Mouse (Mus musculus) hindbrain, embryonic 12.5 days (tissue): ENCODE data around the gene Rab6a. TPM values are rescaled to one million over a fixed set of nuclear protein-coding genes. Genes with fewer than 3 reads are reported as not detected.
"Not testable (repeated sequence)": the region's sequence is repeated elsewhere in the genome, so short reads cannot be mapped to it uniquely, and the experiment has no call there.

Experiments
- ATAC-seq: fragments of 200-750 bp; cut with Nextera tagmentation; 2 replicates; pipeline ENCODE4 v1.8.0; 2017; ENCODE audit warnings: moderate TSS enrichment; ENCODE audit not compliant: low FRiP score
- H3K27ac ChIP-seq: fragments of 300-500 bp; sonication (generic); 2 replicates; pipeline ENCODE4 v1.5.1; 2016; ENCODE audit warnings: mild to moderate bottlenecking
- H3K27me3 ChIP-seq: fragments of 300-500 bp; sonication (generic); 2 replicates; pipeline ENCODE4 v1.6.1; 2016; ENCODE audit warnings: mild to moderate bottlenecking
- H3K36me3 ChIP-seq: fragments of 300-500 bp; sonication (generic); 2 replicates; pipeline ENCODE4 v1.6.1; 2016; ENCODE audit warnings: mild to moderate bottlenecking
- H3K4me1 ChIP-seq: fragments of 300-500 bp; sonication (generic); 2 replicates; pipeline ENCODE4 v1.6.1; 2016
- H3K4me2 ChIP-seq: fragments of 300-500 bp; sonication (generic); replicated peaks from 2 replicates; pipeline ENCODE4 v1.6.1; 2016; ENCODE audit warnings: mild to moderate bottlenecking
- H3K4me3 ChIP-seq: fragments of 300-500 bp; sonication (generic); 2 replicates; pipeline ENCODE4 v1.5.1; 2016; ENCODE audit warnings: mild to moderate bottlenecking
- H3K9ac ChIP-seq: fragments of 300-500 bp; sonication (generic); 2 replicates; pipeline ENCODE4 v1.6.1; 2016; ENCODE audit warnings: mild to moderate bottlenecking, moderate library complexity
- H3K9me3 ChIP-seq: fragments of 300-500 bp; sonication (generic); replicated peaks from 2 replicates; pipeline ENCODE4 v1.6.1; 2016; ENCODE audit warnings: mild to moderate bottlenecking
- WGBS: fragments of 180-500 bp; shearing (Covaris S2); methylation state at CpG from one replicate; pipeline ENCODE4 v1.1.7; 2016; 5-methylcytosine and 5-hydroxymethylcytosine counted together
- polyA plus RNA-seq: library from polyadenylated mRNA; unstranded; fragments of >200 nt; fragmentation: Nextera tagmentation; extraction: Ambion mirVana; gene quantifications from 2 replicates; pipeline ENCODE4 v1.2.1, GENCODE M21; 2016

Rab6a gene
- 194 and 218 TPM in 2 replicates for polyA plus RNA-seq

DNA sequence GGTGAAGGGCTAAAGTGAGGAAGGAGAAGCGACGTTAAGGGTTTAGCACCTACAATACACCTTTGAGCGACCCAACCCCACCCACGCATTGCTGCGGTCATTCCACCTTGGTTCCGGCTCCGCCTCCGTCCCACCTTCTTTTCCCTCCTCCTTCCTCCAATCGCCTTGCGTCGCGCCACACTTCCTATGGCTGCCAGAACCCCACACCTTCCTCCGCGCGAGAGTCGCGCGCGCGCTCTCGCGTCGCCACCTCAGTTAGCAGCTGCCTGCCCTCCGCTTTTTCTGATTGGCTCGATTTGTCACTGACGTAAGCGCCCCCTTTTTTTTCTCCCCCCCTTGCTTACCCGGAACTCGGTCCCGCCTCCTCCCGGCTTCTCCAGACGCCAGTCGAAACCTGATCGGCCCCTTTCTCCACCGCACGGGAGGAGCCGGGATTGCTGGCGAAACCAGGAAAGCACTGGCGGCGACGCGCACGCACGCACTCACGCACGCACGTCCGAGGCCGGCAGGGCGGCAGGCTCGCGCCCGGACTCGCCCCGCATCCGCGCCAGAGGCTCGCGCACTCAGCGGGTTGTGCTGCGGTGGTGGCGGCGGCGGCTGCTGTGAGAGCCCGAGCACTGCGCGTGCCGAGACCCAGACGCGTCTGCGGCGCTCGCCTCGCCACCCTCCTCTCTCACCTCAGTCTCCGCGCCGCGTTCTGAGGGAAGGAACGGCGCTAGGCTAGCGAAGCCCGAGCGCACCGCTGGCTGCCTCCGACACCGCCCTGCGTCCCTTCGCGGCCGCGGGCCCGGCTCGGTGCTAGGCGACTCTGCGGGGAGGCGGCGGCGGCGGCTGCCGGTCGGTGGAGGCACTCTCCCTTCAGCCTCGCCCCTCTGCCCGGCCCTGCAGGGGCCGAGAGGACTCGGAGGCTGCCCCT lies at the start of gene Rab6a:
Rab6a (plus strand) TSS at position 197 of the 916 bp plus-strand sequence.
- Histone ChIP-seq H3K9me3 (no peaks in the 10 kb centered on the region), H3K9ac (peak within 1 kb of the TSS; percentile 99), H3K27me3 (no peaks in the 10 kb centered on the region; the same call in 1 of the 2 replicates), H3K36me3 (no peaks in the 10 kb centered on the region), H3K4me2 (peak within 1 kb of the TSS; percentile 57), H3K27ac (peak within 1 kb of the TSS; percentile 100), H3K4me1 (peaks cover 9% of the 10 kb centered on the region), H3K4me3 (peak within 1 kb of the TSS; percentile 98)
- peak; percentile 97 for ATAC-seq
- under 1% methylated on average over 100 of the region's 105 CpGs for WGBS

DNA sequence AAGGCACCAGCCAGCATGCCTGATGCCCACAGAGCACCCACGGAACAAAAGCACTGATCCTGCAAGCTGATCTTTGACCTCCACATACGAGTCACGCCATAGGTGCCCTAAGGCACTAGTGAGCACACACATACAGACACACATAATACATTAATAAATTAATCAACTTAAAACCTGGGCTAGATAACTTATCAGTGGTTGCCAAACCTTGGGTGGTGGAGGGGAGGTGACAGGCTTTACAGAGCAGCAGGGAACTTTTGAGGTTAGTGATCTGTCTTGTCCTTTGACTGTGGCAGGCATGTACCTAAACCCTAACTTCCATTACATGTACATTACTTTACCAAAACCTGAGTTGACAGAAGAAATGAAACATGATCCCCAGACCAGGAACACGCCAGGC lies 47.9 kb upstream of the Rab6a start:
- H3K27ac ChIP-seq, result no peak overlapping the region
- 80% methylated on average over 4 of the region's 4 CpGs for WGBS
- no peak overlapping the region for H3K4me3 ChIP-seq
- H3K27me3 ChIP-seq, result no peaks in the 10 kb centered on the region
- H3K9me3 ChIP-seq, result no peaks in the 10 kb centered on the region
- no peaks in the 10 kb centered on the region for H3K36me3 ChIP-seq
- H3K4me1 ChIP-seq, result peaks cover 14% of the 10 kb centered on the region
- no peak overlapping the region for H3K9ac ChIP-seq
- ATAC-seq, result no peak
- H3K4me2 ChIP-seq, result no peak overlapping the region

DNA sequence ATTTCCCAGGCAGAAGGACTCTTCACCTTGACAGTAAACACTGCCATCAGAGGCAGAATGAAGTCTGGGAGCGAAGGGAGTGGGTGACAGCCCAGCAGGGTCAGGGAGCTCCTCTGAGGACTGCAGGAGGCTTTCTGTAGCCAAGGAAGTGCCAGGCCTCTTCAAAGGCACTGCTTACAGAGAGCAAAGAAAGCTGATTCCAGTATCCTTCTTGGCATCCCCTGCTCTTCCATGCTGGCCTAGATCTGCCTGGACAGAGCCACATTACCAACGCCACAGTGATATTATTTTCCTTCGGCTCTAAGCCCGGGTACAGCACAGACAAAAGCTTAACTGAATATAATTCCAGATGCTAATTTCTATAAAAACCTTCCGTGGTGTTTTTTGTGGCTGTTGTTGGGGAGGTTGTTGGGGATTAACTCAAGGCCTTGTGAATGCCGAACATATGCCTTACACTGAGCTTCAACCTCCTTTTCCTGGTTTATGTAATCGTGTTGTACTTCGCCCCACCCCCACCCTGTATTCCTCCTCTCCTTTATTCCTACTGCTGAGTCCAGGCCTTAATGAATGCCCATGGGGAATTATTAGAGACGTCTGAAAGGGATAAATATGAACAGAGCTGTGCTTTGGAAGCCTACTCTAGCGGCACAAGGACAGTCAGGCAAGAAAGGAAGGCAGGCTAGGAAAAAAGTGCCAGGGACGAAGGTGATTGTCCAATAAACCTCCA lies 45.2 kb upstream of the Rab6a start:
- 0 out of 2 replicates have a peak overlapping the region, but pooled peaks have one; percentile 2 for H3K9ac ChIP-seq
- no peak overlapping the region for H3K4me3 ChIP-seq
- H3K27me3 ChIP-seq, result no peaks in the 10 kb centered on the region
- H3K36me3 ChIP-seq, result peaks cover 7% of the 10 kb centered on the region
- H3K4me1 ChIP-seq, result 0 out of 2 replicates have a peak, but pooled peaks cover 4% of the 10 kb centered on the region
- ATAC-seq, result no peak
- H3K27ac ChIP-seq, result peak overlapping the region; percentile 70
- no peaks in the 10 kb centered on the region for H3K9me3 ChIP-seq
- H3K4me2 ChIP-seq, result no peak overlapping the region
- WGBS, result 69% methylated on average over 11 of the region's 11 CpGs

DNA sequence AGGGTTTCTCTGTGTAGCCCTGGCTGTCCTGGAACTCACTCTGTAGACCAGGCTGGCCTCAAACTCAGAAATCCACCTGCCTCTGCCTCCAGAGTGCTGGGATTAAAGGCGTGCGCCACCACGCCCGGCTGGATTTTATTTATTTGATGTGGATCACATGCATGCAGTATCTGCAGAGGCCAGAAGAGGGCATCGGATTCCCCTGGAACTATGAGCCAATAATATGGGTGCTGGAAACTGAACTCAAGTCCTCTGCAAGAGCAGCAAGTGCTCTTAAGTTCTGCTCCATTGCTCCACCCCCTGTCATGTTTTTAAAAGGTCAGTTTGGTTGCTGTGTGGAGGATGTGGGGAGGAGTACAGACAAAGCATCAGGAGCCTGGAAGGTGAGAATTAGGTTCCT lies 40.0 kb upstream of the Rab6a start:
- H3K9ac ChIP-seq, H3K4me3 ChIP-seq, H3K4me1 ChIP-seq, ATAC-seq, H3K27ac ChIP-seq, H3K9me3 ChIP-seq, H3K27me3 ChIP-seq, H3K4me2 ChIP-seq: not testable (repeated sequence)
- WGBS, result 79% methylated on average over 5 of the region's 5 CpGs
- peaks cover 13% of the 10 kb centered on the region for H3K36me3 ChIP-seq

DNA sequence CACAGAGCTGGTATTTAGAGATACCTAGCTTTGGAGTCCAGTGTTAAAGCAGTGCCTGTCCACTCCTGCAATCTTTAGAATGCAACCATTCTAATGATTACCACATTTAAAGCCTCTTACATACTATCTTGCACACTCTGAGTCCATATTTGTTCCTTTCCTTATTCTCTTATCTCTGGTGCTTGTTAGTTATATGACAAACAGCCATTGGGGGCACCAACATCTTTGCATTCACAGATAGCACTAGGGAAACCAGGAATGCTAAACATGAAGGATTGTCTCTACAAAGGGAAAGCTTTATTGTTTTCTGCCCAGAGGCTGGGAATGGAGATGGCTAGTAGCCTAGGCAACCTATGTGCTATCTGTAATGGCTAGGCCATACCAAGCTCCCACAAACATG lies 37.3 kb upstream of the Rab6a start:
- Histone ChIP-seq H3K27ac (no peak overlapping the region), H3K4me3 (no peak overlapping the region), H3K4me1 (no peaks in the 10 kb centered on the region), H3K27me3 (no peaks in the 10 kb centered on the region), H3K36me3 (peaks cover 9% of the 10 kb centered on the region), H3K9ac (no peak overlapping the region), H3K9me3 (no peaks in the 10 kb centered on the region), H3K4me2 (no peak overlapping the region)
- no peak for ATAC-seq

DNA sequence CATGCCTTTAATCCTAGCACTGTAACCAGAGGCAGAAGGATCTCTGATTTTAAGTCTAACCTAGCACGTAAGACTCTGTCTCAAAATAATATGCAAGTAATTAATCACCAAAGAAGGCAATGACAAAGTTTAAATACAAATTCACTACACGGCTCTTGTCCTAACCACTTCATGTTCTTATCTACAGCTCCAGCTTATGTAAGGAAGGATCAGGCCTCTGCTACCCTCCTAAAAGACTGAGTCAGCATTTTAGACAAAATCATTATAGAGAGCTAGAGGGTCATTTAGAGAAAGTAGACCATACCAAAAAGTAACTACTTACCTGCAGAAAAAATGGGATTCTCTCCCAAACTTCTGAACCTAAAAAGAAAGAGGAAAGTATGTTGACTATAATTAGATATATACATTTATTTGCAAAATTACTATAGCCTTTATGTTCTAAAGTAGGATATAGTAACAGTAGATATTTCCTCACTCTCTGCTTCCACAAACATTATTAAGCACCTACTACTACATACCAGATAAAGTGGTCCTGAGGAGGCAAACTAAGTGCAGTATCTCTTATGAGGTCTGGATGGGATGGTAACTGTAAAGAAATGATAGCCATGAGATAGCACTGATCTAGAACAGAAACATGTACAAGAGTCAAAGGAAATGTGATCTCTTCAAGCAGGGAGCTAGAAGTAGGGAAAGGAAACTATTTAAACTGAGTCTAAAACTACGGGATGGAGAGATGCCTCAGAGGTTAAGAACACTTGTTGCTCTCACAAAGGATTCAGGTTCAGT lies 36.1 kb upstream of the Rab6a start:
- no peak overlapping the region for H3K4me2 ChIP-seq
- ATAC-seq, result no peak
- H3K36me3 ChIP-seq, result peaks cover 7% of the 10 kb centered on the region; the same call in 1 of the 2 replicates
- H3K27me3 ChIP-seq, result no peaks in the 10 kb centered on the region
- no peaks in the 10 kb centered on the region for H3K9me3 ChIP-seq
- H3K4me1 ChIP-seq, result no peaks in the 10 kb centered on the region
- no peak overlapping the region for H3K9ac ChIP-seq
- 90% methylated on average over 3 of the region's 3 CpGs for WGBS
- H3K27ac ChIP-seq, result no peak overlapping the region
- H3K4me3 ChIP-seq, result no peak overlapping the region

DNA sequence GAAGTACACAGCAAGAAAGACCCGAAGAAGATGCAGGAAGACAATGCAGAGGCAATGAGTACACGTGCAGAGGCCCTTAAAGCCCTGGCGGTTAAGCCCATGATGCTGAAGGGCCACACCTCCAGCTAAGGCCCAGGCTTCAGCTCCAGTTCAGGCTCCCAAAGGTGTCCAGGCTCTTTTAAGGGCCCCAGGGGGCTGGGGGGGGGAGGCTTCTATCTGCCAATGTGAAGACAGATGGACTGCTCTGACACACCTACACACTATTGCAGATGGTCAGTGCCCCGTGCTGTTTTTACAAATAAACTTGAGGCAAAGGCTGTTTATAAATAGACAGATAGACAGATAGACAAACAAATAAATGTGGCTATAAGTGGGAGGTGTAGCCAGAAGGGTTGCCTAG lies 35.1 kb upstream of the Rab6a start:
- H3K4me1 ChIP-seq, result no peaks in the 10 kb centered on the region
- no peaks in the 10 kb centered on the region for H3K9me3 ChIP-seq
- H3K4me3 ChIP-seq, result no peak overlapping the region
- H3K27me3 ChIP-seq, result no peaks in the 10 kb centered on the region
- H3K36me3 ChIP-seq, result peaks cover 7% of the 10 kb centered on the region; the same call in 1 of the 2 replicates
- H3K4me2 ChIP-seq, result no peak overlapping the region
- H3K27ac ChIP-seq, result no peak overlapping the region
- WGBS, result 82% methylated on average over 4 of the region's 4 CpGs
- ATAC-seq, result no peak
- H3K9ac ChIP-seq, result no peak overlapping the region

DNA sequence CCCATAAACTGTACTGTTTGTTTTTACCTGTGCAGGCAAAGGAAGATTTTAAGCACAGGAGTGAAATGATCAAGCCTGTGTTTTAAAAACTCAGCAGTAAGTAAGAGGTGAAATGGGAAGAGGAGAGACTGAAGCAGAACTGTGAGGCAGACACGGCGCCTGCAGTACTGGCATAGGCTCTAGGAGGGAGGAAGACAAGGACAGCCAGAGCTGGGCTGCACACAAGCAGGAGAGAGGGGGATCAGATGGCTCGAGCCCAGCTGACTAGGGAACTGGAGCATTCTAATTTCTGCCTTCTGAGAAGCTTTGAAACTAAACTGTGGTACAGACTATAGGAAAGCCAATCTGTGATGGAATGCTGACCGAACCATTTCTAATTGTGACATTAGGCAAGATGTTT lies 34.5 kb upstream of the Rab6a start:
- ATAC-seq, result no peak
- no peak overlapping the region for H3K4me3 ChIP-seq
- H3K9ac ChIP-seq, result no peak overlapping the region
- WGBS, result 82% methylated on average over 4 of the region's 4 CpGs
- no peak overlapping the region for H3K4me2 ChIP-seq
- H3K4me1 ChIP-seq, result no peaks in the 10 kb centered on the region
- H3K27ac ChIP-seq, result no peak overlapping the region
- no peaks in the 10 kb centered on the region for H3K27me3 ChIP-seq
- peaks cover 3% of the 10 kb centered on the region; the same call in 1 of the 2 replicates for H3K36me3 ChIP-seq
- no peaks in the 10 kb centered on the region for H3K9me3 ChIP-seq

DNA sequence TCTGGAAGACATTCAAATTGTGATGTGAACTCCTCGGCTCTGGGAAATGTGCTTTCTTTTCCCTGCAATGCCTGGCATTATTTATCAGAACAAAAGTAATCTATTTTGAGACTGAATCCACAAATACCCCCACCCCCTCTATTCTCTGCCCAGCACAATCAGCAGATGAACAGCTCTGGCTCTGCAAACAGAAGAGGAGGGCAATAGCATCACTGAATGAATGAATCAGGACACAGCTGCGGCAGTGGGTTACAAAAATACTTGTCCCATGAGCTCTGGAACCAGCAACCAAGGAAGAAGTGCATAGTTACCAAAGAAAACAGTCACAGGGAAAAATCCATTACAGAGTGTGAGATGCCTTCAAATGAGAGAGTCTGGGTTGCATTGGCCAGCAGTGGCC lies 28.4 kb upstream of the Rab6a start:
- no peak overlapping the region for H3K9ac ChIP-seq
- no peak for ATAC-seq
- H3K4me3 ChIP-seq, result no peak overlapping the region
- no peak overlapping the region for H3K27ac ChIP-seq
- H3K27me3 ChIP-seq, result no peaks in the 10 kb centered on the region
- no peak overlapping the region for H3K4me2 ChIP-seq
- 66% methylated on average over 2 of the region's 2 CpGs for WGBS
- no peaks in the 10 kb centered on the region for H3K36me3 ChIP-seq
- no peaks in the 10 kb centered on the region for H3K9me3 ChIP-seq
- peaks cover 3% of the 10 kb centered on the region for H3K4me1 ChIP-seq

DNA sequence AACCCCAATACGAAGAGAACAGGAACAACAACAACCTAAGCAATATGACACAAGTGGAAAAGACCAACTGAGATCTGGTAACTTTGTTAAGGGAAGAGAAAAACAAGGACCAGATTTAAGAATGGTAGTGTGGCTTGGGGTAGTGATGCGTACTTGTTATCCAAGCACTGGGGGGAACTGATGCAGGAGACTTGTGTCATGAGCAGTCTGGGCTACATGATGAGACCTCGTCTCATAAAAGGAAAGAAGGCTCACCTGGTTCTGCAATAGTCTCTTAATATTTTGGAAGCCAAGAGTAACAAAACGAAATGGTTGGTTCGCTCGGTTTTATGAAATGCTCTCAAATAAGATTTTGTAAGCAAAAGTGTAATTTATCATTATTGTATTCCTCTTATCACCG lies 25.0 kb upstream of the Rab6a start:
- Histone ChIP-seq H3K36me3 (no peaks in the 10 kb centered on the region), H3K9me3 (no peaks in the 10 kb centered on the region), H3K4me3 (peak overlapping the region; percentile 49), H3K9ac (peak overlapping the region; percentile 78), H3K27ac (no peak overlapping the region), H3K4me2 (peak overlapping the region; percentile 63), H3K4me1 (peaks cover 3% of the 10 kb centered on the region), H3K27me3 (no peaks in the 10 kb centered on the region)
- no peak for ATAC-seq
- 41% methylated on average over 7 of the region's 7 CpGs for WGBS

DNA sequence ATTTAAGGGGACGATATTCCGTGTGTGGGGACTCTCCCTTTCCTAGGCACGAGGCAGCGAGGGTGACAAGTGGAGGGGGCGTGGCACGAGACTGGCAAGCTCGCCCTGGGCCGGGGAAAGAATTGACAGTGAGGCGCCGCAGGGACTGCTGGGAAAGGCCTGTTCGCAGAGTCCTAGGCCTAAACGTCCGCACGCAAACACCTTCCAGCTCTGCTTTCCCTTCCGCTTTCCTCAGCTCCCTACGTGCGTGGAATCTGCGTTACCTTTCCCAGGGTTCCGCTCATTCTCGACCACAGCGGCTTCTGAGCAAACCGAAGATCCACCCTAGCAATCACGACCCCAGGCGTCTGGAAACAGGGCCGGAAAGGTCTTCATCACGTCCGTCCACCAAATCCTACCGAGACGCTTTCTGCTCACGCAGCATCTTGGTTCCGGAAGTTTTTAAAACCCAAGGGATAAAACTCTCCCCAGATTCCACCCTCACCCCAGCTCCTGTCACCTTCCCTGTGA lies 24.4 kb upstream of the Rab6a start:
- WGBS, result under 1% methylated on average over 31 of the region's 31 CpGs
- peak; percentile 90 for ATAC-seq

More for the DNA sequence above, 24.4 kb upstream of the Rab6a start:
- Histone ChIP-seq H3K9me3 (no peaks in the 10 kb centered on the region), H3K4me3 (peak overlapping the region; percentile 49), H3K9ac (peak overlapping the region; percentile 78), H3K4me2 (peak overlapping the region; percentile 63), H3K27me3 (no peaks in the 10 kb centered on the region), H3K27ac (peak overlapping the region; percentile 93), H3K36me3 (no peaks in the 10 kb centered on the region), H3K4me1 (peaks cover 3% of the 10 kb centered on the region)
